Mouse (Mus musculus) stomach, embryonic 15.5 days (tissue): ENCODE measurements at regions not wholly inside any gene's neighbourhood (a gene's known extent, or its start where the extent isn't known, plus 50 kb on each side); places are given as distances from the start of the nearest gene placed in this dataset.
A peak's percentile ranks its signal among the peaks of the same experiment; 100 is the strongest.

Source experiments
- ATAC-seq: fragments of 200-750 bp; cut with Nextera tagmentation; 2 replicates; pipeline ENCODE4 v1.8.0; 2017; ENCODE audit warnings: low read depth, moderate number of reproducible peaks, moderate TSS enrichment; ENCODE audit not compliant: insufficient read depth, low FRiP score
- H3K27ac ChIP-seq: fragments of 300-500 bp; sonication (generic); 2 replicates; pipeline ENCODE4 v1.5.1; 2015; ENCODE audit warnings: mild to moderate bottlenecking, inconsistent platforms
- H3K27me3 ChIP-seq: fragments of 300-500 bp; sonication (generic); replicated peaks from 2 replicates; pipeline ENCODE4 v1.6.1; 2015; ENCODE audit warnings: inconsistent platforms
- H3K36me3 ChIP-seq: fragments of 300-500 bp; sonication (generic); 2 replicates; pipeline ENCODE4 v1.6.1; 2015; ENCODE audit warnings: inconsistent platforms
- H3K4me1 ChIP-seq: fragments of 300-500 bp; sonication (generic); 2 replicates; pipeline ENCODE4 v1.6.1; 2015; ENCODE audit warnings: inconsistent platforms
- H3K4me2 ChIP-seq: fragments of 300-500 bp; sonication (generic); 2 replicates; pipeline ENCODE4 v1.6.1; 2015; ENCODE audit warnings: mild to moderate bottlenecking, inconsistent platforms
- H3K4me3 ChIP-seq: fragments of 300-500 bp; sonication (generic); replicated peaks from 2 replicates; pipeline ENCODE4 v1.5.1; 2015; ENCODE audit warnings: inconsistent platforms
- H3K9ac ChIP-seq: fragments of 300-500 bp; sonication (generic); 2 replicates; pipeline ENCODE4 v1.6.1; 2015; ENCODE audit warnings: inconsistent platforms
- H3K9me3 ChIP-seq: fragments of 300-500 bp; sonication (generic); 2 replicates; pipeline ENCODE4 v1.6.1; 2016; ENCODE audit warnings: inconsistent platforms
- WGBS: fragments of 180-500 bp; shearing (Covaris S2); methylation state at CpG from one replicate; pipeline ENCODE4 v1.1.7; 2015; 5-methylcytosine and 5-hydroxymethylcytosine counted together

GRCm38 (mm10) chr6:108971415-108972089, 143.1 kb downstream of the Edem1 start:
- Histone ChIP-seq H3K9me3 (no peaks in the 10 kb centered on the region), H3K4me3 (no peak overlapping the region), H3K36me3 (no peaks in the 10 kb centered on the region), H3K27me3 (no peaks in the 10 kb centered on the region), H3K4me2 (no peak overlapping the region), H3K9ac (no peak overlapping the region), H3K4me1 (no peaks in the 10 kb centered on the region), H3K27ac (no peak overlapping the region)
- 67% methylated on average over 4 of the region's 4 CpGs for WGBS
- ATAC-seq = no peak

- Histone ChIP-seq H3K36me3 (no peaks in the 10 kb centered on the region), H3K4me1 (no peaks in the 10 kb centered on the region), H3K9me3 (no peaks in the 10 kb centered on the region), H3K4me3 (no peak overlapping the region), H3K27me3 (no peaks in the 10 kb centered on the region), H3K9ac (no peak overlapping the region), H3K27ac (no peak overlapping the region), H3K4me2 (no peak overlapping the region)
- WGBS = 76% methylated on average over 2 of the region's 2 CpGs
- ATAC-seq = no peak
Measured at GRCm38 (mm10) chr6:108973701-108974100, 145.3 kb downstream of the Edem1 start.

GRCm38 (mm10) chr6:108989506-108989905, 161.1 kb downstream of the Edem1 start:
- Histone ChIP-seq H3K27ac (no peak overlapping the region), H3K36me3 (no peaks in the 10 kb centered on the region), H3K27me3 (no peaks in the 10 kb centered on the region), H3K9me3 (no peaks in the 10 kb centered on the region), H3K4me1 (no peaks in the 10 kb centered on the region), H3K9ac (no peak overlapping the region), H3K4me2 (no peak overlapping the region), H3K4me3 (no peak overlapping the region)
- peak; percentile 35; the same call in 1 of the 2 replicates for ATAC-seq
- WGBS = 74% methylated on average over 4 of the region's 4 CpGs

- no peak overlapping the region for H3K4me3 ChIP-seq
- ATAC-seq = no peak
- 60% methylated on average over 3 of the region's 3 CpGs for WGBS
- H3K4me2 ChIP-seq = no peak overlapping the region
- no peaks in the 10 kb centered on the region for H3K27me3 ChIP-seq
- H3K4me1 ChIP-seq = no peaks in the 10 kb centered on the region
- H3K9me3 ChIP-seq = no peaks in the 10 kb centered on the region
- H3K36me3 ChIP-seq = no peaks in the 10 kb centered on the region
- no peak overlapping the region for H3K27ac ChIP-seq
- no peak overlapping the region for H3K9ac ChIP-seq
Measured at GRCm38 (mm10) chr6:108993743-108994142, 165.3 kb downstream of the Edem1 start.

- Histone ChIP-seq H3K27me3 (no peaks in the 10 kb centered on the region), H3K9me3 (no peaks in the 10 kb centered on the region), H3K4me1 (no peaks in the 10 kb centered on the region), H3K9ac (no peak overlapping the region), H3K4me3 (no peak overlapping the region), H3K36me3 (no peaks in the 10 kb centered on the region), H3K27ac (no peak overlapping the region), H3K4me2 (no peak overlapping the region)
- ATAC-seq = no peak
- WGBS = 59% methylated on average over 2 of the region's 2 CpGs
Measured at GRCm38 (mm10) chr6:109004443-109004842, 176.0 kb downstream of the Edem1 start.

- Histone ChIP-seq H3K4me3 (no peak overlapping the region), H3K4me1 (no peaks in the 10 kb centered on the region), H3K27ac (no peak overlapping the region), H3K27me3 (no peaks in the 10 kb centered on the region), H3K9me3 (no peaks in the 10 kb centered on the region), H3K36me3 (no peaks in the 10 kb centered on the region), H3K9ac (no peak overlapping the region), H3K4me2 (no peak overlapping the region)
- ATAC-seq = no peak
- WGBS = 86% methylated on average over 3 of the region's 3 CpGs
Measured at GRCm38 (mm10) chr6:109009364-109009763, 180.9 kb downstream of the Edem1 start.

- Histone ChIP-seq H3K27me3 (no peaks in the 10 kb centered on the region), H3K9ac (no peak overlapping the region), H3K27ac (no peak overlapping the region), H3K4me3 (no peak overlapping the region), H3K36me3 (no peaks in the 10 kb centered on the region), H3K4me2 (no peak overlapping the region), H3K9me3 (no peaks in the 10 kb centered on the region), H3K4me1 (no peaks in the 10 kb centered on the region)
- WGBS = 73% methylated on average over 4 of the region's 4 CpGs
- ATAC-seq = no peak
Measured at GRCm38 (mm10) chr6:109009793-109010192, 181.4 kb downstream of the Edem1 start.

GRCm38 (mm10) chr6:109019731-109020130, 191.3 kb downstream of the Edem1 start:
- Histone ChIP-seq H3K4me3 (no peak overlapping the region), H3K4me1 (no peaks in the 10 kb centered on the region), H3K9ac (no peak overlapping the region), H3K27me3 (no peaks in the 10 kb centered on the region), H3K36me3 (no peaks in the 10 kb centered on the region), H3K9me3 (no peaks in the 10 kb centered on the region), H3K4me2 (no peak overlapping the region), H3K27ac (no peak overlapping the region)
- 83% methylated on average over 2 of the region's 2 CpGs for WGBS
- ATAC-seq = no peak
